Mouse (Mus musculus) mouse trophoblast stem cell (cell line): ENCODE results near the gene Plekhg2.

Source experiments
- in situ Hi-C, 2 experiments: fragments of 300-500 bp; cut with MseI, MboI; formaldehyde crosslinking; loops; 2 replicates in 1 of 2; 3 replicates in 1 of 2; pipeline ENCODE4 v1.15.1; 2025

Plekhg2 gene

DNA sequence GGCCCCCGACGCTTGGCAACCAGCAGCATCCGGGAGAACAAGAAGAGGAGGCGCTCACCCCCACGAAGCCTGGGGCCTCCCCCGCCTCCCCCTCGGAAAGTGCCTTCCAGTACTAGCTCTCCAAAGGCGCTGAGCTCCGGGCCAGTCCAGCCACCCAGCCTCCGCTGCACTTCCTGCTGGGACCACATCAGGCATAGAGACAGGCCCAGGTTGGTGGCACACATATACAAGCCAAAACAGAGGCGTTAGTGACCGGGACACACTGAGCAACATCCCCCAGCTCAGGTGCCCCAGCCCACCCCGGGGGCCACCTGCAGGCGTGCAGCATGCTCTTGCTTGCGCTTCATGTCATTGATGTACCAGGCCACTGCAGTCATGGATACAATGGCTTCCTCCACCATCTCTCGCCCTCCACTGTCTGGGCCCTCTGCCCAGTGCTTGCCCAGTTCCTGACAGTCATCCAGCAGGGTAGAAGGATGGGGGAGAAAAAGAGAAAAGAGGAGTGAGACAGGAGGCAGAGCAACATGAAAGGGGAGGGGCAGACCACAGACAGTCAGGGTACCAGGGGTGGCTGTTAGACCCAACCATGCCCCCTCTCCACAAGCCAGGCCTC is 4.6 kb downstream of the Plekhg2 start:
- in situ Hi-C loops, result no loop called here

DNA sequence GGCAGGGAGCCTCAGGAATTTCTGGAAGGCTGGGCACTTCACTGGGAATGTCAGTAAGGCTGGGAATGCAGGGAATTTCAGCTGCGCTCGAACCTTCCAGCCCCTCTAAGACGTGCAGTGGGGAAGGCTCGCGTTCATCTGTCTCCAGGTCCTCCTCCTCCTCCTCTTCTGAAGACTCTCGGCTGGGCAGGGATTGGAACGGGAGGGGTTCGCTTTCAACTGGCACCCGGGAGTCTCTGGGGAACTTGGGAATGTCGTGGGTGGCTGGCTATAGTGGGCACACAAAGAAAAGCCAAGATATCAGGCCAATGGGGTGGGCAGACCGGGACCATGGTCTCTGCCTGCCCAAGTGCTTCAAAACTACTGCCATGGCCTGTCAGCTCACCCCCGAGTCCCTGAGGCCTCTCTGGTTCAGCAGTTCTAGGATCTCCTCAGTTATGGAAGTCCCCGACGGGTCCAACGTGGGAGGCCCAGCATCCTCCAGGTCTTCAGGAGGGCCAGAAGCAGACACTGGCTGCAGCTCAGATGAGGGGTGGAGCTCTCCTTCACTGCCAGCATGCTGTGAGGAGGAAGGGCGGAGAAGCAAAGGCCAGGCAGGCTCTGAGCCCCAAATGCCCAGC is 9.8 kb downstream of the Plekhg2 start:
- in situ Hi-C loops, result no loop called here

DNA sequence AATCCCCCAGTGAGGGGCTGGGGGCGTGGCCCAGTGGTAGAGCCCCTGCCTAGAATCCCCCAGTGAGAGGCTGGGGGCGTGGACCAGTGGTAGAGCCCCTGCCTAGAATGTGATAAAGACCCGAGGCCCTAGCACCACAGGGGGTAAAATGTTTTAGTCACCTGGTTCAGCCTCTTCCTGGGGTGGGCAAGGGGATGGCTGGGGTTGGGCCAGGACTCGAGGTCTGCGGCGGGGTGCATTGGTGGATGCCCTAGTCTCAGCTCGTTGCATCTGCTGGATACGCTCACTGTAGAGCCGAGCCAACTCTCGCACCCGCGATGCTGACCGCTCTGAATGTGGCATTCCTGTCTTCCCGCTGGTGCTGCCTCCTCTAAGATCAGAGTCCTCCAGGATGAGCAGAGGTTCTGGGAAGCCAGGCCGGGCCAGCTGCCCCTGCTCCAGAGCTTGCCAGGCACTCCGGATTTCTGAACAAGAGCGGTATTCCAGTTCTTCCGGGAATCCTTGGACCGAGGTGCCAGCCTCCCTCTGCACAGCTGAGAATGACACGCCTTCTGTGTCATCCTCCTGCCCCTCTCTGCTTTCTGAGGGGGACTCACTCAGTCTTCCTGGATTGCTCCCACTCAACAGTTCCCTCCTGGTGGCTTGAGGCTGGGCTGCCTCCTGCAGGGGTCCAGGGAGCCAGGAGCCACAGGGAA is 10.6 kb downstream of the Plekhg2 start:
- in situ Hi-C loops, result no loop called here

DNA sequence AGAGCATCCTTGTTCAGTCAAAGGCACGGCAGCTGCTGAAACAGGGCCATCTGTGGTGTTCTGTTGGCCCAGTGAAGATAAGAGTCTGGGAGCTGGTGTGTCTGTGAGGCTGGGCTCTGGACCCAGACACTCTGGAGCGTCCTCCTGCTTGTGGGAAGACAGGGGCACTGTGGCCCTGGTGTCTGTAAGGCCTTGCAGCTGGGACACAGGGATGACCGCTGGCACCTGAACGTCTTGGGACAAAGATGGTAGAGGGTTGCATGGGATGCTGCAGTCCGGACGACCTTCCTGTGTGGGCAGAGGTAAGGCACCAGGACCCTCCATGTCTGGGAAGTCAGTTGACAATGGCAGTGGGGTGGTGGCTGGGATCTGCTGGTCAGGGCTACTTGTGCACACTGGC is 12.1 kb downstream of the Plekhg2 start:
- in situ Hi-C loops, result no loop called here

DNA sequence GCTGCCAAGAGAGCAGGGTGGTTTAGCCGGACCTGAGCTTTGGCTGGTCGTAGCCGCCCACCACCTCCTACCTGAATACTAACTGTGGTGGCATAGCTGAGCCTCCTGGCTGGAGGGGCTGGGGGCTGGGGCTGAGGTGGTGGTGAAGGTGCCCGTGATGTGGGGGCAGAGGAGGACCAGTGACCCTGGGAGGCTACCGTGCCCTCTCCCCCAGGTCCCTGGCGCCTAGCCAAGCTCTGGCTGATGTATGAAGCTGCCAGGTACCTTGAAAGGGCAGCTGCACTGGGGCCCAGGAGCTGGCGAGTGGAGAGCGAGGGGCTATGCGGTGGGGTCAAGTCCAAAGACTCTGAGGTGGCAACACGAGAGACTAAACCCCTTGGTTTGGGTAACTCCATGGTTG is 12.5 kb downstream of the Plekhg2 start:
- in situ Hi-C loops, result no loop called here

DNA sequence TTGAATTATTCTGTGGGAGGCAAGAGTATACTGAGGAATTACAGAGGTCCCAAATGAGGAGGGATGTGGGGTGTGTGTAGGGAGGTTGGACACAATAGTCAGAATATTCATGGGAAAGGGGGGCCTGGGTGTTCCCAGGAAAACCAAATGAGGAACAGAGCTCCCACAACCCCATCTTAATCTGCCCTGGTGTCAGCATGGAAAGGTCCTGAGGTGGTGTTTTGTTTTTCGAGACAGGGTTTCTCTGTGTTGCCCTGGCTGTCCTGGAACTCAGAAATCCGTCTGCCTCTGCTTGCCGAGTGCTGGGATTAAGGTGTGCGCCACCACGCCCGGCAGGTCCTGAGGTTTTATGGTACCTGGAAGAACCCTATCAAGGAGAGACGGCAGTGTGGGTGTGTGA is 14.0 kb downstream of the Plekhg2 start:
- in situ Hi-C loops, result no loop called here

DNA sequence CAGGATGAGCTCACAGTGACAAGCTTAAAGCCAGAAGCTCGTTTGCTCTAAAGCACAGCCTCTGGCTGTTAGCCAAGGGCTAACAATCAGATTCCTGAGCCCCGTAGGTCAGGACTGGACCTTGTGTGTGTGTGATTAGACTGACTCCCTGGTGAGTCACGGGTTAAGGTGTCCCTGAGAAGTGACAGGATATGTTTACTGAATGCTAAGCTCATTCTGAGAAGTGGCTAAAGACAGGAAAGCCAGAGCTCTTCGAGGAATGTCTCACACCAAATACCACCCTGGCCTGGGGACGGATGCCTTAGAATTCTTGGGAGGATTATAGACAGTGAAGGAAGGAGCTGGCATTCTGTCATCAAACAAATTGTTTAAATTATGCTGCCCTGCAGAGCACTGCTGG is 14.4 kb downstream of the Plekhg2 start:
- in situ Hi-C loops, result no loop called here

DNA sequence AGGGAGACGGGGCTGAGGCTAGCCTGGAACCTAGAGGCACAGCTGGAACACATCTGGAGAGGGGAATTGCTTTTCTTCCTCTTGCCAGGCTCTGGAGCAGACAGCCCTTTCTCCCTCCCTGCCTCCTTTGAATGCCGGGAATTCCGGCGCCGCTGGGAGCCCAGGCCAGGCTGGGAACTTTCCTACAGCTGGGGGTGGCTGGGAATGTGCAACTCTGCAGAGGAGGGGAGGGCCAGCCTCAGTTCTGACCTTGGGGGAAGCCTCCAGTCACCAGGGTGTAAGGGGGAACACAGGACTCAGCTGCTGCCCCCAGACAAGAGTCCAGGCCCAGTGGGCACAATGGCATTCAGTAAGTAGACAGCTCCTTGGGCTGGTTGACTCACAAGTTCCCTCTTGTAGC is 15.4 kb downstream of the Plekhg2 start:
- in situ Hi-C loops, result no loop called here

DNA sequence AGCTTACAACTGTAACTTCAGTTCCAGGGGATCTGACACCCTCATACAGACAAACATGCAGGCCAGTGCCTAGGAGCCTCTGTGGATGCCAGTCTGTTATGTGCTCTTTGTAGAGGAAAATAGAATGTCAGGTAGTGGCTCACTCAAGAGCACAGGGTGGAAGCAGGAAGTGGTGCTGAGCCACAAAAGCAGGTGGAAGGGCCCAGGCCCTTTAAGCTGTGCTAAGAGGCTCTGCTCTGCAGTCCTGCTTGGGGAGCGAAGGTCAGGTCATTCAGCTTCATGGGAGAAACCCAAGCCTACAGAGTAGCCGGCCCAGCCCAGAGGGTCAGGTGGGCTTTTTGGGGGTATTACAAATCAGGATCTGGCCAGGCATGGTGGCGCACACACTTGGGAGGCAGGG is 17.2 kb downstream of the Plekhg2 start:
- in situ Hi-C loops, result no loop called here

DNA sequence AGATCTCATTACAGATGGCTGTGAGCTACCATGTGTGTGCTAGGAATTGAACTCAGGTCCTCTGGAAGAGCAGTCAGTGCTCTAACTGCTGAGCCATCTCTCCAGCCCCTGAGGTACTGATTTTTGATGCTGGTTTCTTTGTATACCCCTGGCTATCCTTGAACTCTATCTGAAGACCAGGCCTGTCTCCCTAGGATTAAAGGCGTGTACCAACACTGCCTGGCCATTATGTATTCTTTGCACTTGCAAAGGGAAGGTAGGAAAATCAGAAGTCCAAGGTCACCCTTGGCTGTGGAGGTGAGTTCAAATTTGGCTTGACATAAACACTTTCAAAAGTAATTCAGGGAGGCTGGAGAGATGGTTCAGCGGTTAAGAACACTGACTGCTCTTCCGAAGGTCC is 17.8 kb downstream of the Plekhg2 start:
- in situ Hi-C loops, result no loop called here

DNA sequence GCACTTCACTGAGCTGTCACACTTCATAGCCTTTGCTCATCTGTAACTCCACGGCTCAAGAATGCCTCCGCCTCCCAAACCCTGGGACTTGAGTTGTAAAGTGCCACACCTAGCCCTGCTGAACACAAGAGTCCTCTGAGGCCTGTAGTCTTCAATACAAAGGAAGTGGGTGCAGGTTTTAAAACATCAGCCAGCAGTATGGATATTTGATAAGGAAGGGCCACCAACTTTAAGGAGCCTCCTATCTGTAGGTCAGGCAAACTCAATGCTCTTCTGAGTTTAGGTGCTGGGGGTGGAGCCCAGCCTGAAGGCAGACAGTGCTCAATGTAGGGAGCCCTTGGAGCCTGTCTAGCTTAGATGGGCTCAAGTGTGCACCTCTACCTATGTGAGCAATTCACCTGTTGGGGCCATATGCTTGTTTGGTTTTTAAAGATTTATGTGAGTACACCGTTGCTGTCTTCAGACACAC is 18.3 kb downstream of the Plekhg2 start:
- in situ Hi-C loops, result no loop called here

DNA sequence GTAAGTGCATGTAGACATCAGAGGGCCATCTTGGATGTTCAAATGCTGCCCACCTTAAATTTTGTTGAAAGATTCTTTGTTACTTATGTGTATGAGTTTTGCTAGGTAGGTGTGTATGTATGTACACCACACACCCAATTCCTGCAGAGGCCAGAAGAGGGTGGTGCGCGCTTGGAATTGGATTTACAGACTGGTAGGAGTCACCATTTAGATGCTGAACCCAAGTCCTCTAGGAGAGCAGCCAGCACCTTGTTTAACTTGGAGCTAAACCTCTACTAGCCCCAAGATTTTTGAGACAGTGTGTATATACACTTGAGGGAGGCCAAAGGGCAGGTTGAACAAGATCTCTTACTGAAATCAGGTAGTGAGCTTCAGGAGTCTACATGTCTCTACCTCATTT is 19.1 kb downstream of the Plekhg2 start:
- in situ Hi-C loops, result no loop called here

DNA sequence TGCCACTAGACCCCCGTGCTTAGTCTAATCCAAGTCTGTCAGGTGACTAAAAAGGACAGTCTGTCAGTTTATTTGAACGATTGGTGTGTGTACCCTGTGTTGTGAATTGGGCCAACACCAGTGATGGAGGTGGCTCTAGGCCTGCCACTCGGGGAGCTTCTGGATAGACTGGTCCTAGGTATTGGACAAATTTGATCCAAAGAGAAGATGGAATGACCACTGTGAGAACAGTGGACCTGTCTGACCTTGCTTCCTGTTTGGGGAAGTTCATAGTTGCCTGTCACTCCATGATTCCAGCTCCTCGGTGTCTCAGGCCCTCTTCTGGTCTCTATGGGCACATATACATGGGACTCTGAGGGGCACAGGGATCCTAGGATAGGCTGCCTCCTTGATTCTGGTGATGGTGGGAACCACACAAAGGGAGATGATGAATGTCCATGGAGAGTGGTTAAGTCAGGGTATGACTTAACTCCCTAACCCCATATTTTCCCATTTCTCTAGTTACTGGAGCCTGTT is 20.7 kb downstream of the Plekhg2 start:
- in situ Hi-C loops, result no loop called here

DNA sequence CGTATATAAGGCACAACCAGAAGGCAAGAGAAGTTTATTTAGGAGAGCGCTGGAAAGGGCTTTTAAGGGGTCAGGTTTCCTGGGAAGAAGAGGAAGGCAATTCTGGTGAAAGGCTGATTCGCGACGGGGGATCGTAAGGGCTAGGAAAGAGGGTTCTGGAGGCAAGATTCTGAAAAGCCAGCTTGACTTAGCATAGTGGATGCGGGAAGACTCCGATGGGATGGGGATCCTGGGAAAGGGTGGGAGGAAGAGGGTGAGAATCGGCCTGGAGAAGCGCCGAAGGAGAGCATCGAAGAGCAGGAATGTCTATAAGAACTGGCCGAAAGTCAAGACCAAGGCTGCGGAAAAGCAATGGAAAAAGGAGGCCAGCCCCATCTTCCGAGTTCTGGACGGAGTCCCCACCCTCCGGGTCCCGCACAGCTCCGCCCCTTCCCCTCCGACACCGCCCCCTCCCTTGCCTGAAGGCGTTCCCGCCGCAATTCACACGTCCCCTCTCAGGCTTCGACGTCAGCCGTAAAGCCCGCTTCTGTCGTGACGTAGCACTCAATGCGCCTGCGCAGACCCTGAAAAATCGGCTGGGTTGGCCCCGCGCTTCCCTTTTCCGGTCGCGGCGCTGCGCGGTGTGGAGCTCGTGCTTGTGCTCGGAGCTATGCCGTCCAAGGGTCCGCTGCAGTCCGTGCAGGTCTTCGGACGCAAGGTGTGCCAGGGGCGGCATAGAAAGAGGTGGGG is 22.1 kb downstream of the Plekhg2 start, which contains the start of gene Rps16:
Gene Rps16, plus strand, starts transcription at position 498 of the 729 bp plus-strand sequence.
- in situ Hi-C loops, result no loop called here

DNA sequence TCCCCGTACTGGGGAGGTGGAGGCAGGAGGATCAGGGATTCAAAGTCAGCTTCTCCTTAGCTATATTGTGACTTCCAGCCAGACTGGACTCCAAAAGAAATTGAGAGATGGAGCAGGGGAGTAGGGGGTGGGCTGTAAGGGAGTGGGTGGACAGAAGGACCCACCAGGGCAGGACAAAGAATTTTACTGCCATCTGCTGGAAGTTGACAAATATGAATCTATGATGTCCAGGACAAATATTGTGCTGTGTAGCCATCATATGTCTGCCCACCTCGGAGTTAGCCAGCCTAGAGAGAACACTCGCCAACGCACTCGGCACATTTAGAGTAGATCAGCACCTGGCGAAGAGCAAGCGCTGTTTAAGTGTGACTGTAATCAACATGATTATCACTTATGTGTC is 23.8 kb downstream of the Plekhg2 start:
- in situ Hi-C loops, result no loop called here

DNA sequence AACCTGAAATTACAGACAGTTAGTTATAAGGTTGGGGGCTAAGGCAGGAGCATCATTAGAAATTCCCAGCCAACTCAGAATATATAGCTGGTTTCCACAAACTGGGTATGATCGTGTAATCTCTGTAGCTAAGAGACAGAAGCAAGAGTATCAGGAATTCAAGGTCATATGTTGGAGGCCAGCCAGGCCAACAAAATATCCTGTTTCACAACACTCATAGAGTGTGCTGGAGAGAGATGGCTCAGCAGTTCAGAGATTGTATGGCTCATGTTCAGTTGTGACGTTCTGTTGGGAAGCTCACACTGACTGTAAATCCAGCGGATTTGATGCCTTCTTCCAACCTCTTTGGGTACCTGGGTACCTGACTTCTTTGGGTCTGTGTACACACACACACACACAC is 24.7 kb downstream of the Plekhg2 start:
- in situ Hi-C loops, result no loop called here

DNA sequence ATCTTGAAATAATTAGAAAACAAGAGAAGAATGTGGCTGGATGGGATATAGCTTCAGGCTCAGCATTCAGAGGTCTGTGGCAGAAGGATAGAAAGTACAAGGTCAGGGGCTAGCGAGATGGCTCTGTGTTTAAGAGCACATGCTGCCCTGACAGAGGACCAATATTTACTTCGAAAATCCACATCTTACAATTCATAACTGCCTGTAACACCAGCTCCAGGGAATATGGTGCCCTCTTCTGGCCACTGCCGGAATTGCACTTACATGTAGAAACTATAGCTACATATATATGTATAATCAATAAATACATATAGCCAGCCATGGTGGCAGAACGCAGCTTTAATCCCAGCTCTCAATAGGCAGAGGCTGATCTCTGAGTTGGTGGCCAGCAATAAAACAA is 27.8 kb downstream of the Plekhg2 start:
- in situ Hi-C loops, result no loop called here

DNA sequence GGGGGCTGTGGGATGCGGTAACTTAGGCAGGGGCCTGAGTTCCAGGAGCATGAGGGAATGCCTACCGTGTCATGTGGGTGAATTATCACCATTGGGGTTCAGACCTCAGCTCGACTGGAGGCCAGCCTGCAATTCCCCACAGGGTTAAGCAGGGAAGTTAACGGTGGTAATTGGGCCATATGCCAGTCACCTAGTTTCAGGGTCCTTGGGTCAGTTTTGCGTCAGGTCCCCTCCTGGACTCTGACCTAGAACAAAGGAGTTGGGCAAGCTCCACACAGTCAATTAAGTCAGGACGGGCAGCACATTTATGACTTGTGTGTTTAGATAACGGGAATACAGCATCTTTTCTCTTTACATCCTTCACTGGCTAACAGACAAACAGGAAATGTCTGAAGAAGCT is 31.0 kb downstream of the Plekhg2 start:
- in situ Hi-C loops, result no loop called here

DNA sequence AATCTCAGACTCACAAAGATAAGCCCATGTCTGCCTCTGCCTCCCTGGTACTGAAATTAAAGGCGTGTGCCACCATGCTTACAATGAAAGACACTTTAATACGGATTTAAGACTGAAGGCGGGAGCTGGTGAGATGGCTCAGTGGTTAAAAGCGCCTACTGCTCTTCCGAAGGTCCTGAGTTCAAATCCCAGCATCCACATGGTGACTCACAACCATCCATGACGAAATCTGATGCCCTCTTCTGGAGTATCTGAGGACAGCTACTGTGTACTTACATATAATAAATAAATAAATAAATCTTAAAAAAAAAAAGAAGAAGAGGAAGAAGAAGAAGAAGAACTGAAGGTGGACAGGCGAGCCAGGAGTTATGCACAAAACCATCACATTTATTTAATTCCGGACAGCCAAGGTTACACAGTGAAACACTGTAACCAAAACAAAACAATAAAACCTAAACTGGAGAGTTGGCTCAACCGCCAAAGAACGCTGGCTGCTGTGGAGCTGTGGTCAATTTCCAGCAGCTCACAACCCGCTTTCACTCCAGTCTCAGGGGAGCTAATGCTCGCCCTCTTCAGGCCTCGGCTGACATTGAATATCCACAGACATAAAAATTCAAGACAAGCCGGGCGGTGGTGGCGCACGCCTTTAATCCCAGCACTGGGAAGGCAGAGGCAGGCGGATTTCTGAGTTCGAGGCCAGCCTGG is 33.0 kb downstream of the Plekhg2 start:
- in situ Hi-C loops, result no loop called here

DNA sequence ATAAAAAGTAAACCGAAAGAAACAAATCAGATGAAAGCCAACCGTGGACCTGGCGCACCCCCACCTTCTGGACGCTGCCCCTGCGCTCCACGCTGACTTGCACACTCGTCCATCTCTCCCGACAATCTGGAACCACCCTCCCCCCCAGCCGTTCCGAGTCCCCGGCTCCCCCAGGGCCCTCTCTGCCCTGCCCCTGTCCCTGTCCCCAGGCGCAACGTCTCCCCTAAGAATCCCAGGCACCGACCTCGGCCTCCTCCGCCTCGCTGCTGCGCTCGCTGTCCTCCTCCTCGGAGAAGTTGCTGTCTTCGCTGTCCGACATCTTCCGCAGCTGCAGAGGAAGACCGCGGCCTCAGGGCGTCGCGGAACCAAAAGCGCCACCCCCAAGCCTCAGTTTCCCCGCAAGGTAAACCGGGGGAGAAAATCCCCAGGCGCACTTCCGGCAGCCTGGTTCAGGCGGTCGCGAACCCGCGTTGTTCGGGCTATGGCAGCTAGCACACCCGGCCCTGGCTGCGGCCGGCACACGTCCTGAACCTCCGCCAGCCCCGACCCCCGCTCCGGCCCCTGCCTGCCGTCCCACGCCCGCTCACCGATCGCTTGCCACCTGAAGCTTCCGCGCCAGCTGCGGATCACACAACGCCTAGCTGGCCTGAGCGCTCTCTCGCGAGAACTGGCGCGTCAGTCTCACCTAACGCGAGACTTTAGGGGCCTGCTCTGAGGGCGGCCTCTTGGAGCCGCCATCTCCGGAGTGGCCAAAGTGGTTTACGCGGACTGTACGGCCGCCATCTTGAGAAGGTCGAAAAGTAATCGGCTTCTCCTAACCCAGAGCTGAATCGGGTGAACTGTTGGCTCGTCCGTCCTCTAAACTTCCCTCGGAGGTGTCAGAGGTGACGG is 34.0 kb downstream of the Plekhg2 start, which contains the start of gene Supt5:
Gene Supt5, minus strand, starts transcription at position 639 of the 891 bp plus-strand sequence.
- in situ Hi-C loops, result no loop called here
